Mouse (Mus musculus) limb, embryonic 10.5 days (tissue): ENCODE measurements around the gene Asic2. TPM values are rescaled to one million over a fixed set of nuclear protein-coding genes. Genes with fewer than 3 reads are reported as not detected.

Experiments
- DNase-seq: peaks from one replicate; pipeline ENCODE4 v3.0.0-alpha.2; 2017; ENCODE audit warnings: low spot score
- H3K27ac ChIP-seq: fragments of 300-500 bp; sonication (generic); 2 replicates; pipeline ENCODE4 v1.5.1; 2016; ENCODE audit warnings: mild to moderate bottlenecking
- H3K27me3 ChIP-seq: fragments of 300-500 bp; sonication (generic); 2 replicates; pipeline ENCODE4 v1.6.1; 2016; ENCODE audit warnings: low read depth, mild to moderate bottlenecking; ENCODE audit not compliant: poor library complexity, severe bottlenecking
- H3K36me3 ChIP-seq: fragments of 300-500 bp; sonication (generic); 2 replicates; pipeline ENCODE4 v1.6.1; 2016; ENCODE audit warnings: mild to moderate bottlenecking, moderate library complexity
- H3K4me1 ChIP-seq: fragments of 300-500 bp; sonication (generic); 2 replicates; pipeline ENCODE4 v1.6.1; 2016
- H3K4me3 ChIP-seq: fragments of 300-500 bp; sonication (generic); 2 replicates; pipeline ENCODE4 v1.5.1; 2016; ENCODE audit warnings: mild to moderate bottlenecking, moderate library complexity
- H3K9me3 ChIP-seq: fragments of 300-500 bp; sonication (generic); replicated peaks from 2 replicates; pipeline ENCODE4 v1.6.1; 2016; ENCODE audit warnings: mild to moderate bottlenecking
- WGBS: fragments of 180-500 bp; shearing (Covaris S2); methylation state at CpG from one replicate; pipeline ENCODE4 v1.1.7; 2016; 5-methylcytosine and 5-hydroxymethylcytosine counted together
- polyA plus RNA-seq: library from polyadenylated mRNA; unstranded; fragments of >200 nt; fragmentation: Nextera tagmentation; extraction: Ambion mirVana; gene quantifications from 2 replicates; pipeline ENCODE4 v1.2.1, GENCODE M21; 2016

Asic2 gene
- polyA plus RNA-seq, 1 experiment from 2014 or later = 1.1 TPM

- Histone ChIP-seq H3K36me3 (no peaks in the 10 kb centered on the region), H3K27me3 (no peaks in the 10 kb centered on the region)
- 82% methylated on average over 3 of the region's 3 CpGs for WGBS
These were observed 637.3 kb downstream of the Asic2 start for GRCm38 (mm10) chr11:81330982-81331381.

GRCm38 (mm10) chr11:81328088-81328487 lies 640.2 kb downstream of the Asic2 start:
- peaks cover 13% of the 10 kb centered on the region for H3K4me1 ChIP-seq
- H3K4me3 ChIP-seq = no peak overlapping the region
- H3K36me3 ChIP-seq = no peaks in the 10 kb centered on the region
- WGBS = 90% methylated on average over 5 of the region's 5 CpGs
- no peak for DNase-seq
- H3K27ac ChIP-seq = no peak overlapping the region
- no peaks in the 10 kb centered on the region for H3K9me3 ChIP-seq
- no peaks in the 10 kb centered on the region for H3K27me3 ChIP-seq

More at GRCm38 (mm10) chr11:81330982-81331381, 637.3 kb downstream of the Asic2 start:
- no peaks in the 10 kb centered on the region for H3K9me3 ChIP-seq
- H3K4me1 ChIP-seq = no peaks in the 10 kb centered on the region
- no peak overlapping the region for H3K27ac ChIP-seq
- H3K4me3 ChIP-seq = no peak overlapping the region
- DNase-seq = no peak

GRCm38 (mm10) chr11:81323146-81323545 lies 645.1 kb downstream of the Asic2 start:
- 83% methylated on average over 4 of the region's 4 CpGs for WGBS
- Histone ChIP-seq H3K27ac (no peak overlapping the region), H3K9me3 (no peaks in the 10 kb centered on the region), H3K27me3 (no peaks in the 10 kb centered on the region), H3K4me1 (peaks cover 16% of the 10 kb centered on the region), H3K36me3 (no peaks in the 10 kb centered on the region), H3K4me3 (no peak overlapping the region)
- DNase-seq = no peak

- no peaks in the 10 kb centered on the region for H3K9me3 ChIP-seq
These were observed 645.8 kb downstream of the Asic2 start for GRCm38 (mm10) chr11:81322466-81322865.

GRCm38 (mm10) chr11:81290041-81290440 lies 678.2 kb downstream of the Asic2 start:
- peaks cover 13% of the 10 kb centered on the region for H3K4me1 ChIP-seq
- 19% methylated on average over 3 of the region's 3 CpGs for WGBS
- no peaks in the 10 kb centered on the region for H3K9me3 ChIP-seq
- no peak overlapping the region for H3K4me3 ChIP-seq
- DNase-seq = no peak
- H3K36me3 ChIP-seq = no peaks in the 10 kb centered on the region
- H3K27ac ChIP-seq = no peak overlapping the region
- no peaks in the 10 kb centered on the region for H3K27me3 ChIP-seq

More at GRCm38 (mm10) chr11:81322466-81322865, 645.8 kb downstream of the Asic2 start:
- Histone ChIP-seq H3K27me3 (no peaks in the 10 kb centered on the region), H3K36me3 (no peaks in the 10 kb centered on the region), H3K27ac (no peak overlapping the region), H3K4me1 (peaks cover 16% of the 10 kb centered on the region), H3K4me3 (no peak overlapping the region)
- no peak for DNase-seq
- 93% methylated on average over 8 of the region's 8 CpGs for WGBS

- Histone ChIP-seq H3K9me3 (no peaks in the 10 kb centered on the region), H3K4me3 (no peak overlapping the region), H3K27me3 (peaks cover 37% of the 10 kb centered on the region), H3K36me3 (no peaks in the 10 kb centered on the region), H3K27ac (no peak overlapping the region), H3K4me1 (peaks cover 4% of the 10 kb centered on the region; the same call in 1 of the 2 replicates)
- no peak for DNase-seq
- 52% methylated on average over 6 of the region's 6 CpGs for WGBS
These were observed 685.1 kb downstream of the Asic2 start for GRCm38 (mm10) chr11:81283185-81283584.

- Histone ChIP-seq H3K27me3 (peaks cover 37% of the 10 kb centered on the region), H3K27ac (no peak overlapping the region), H3K36me3 (no peaks in the 10 kb centered on the region), H3K9me3 (no peaks in the 10 kb centered on the region), H3K4me1 (peaks cover 15% of the 10 kb centered on the region), H3K4me3 (no peak overlapping the region)
- DNase-seq = no peak
- 8% methylated on average over 2 of the region's 2 CpGs for WGBS
These were observed 688.2 kb downstream of the Asic2 start for GRCm38 (mm10) chr11:81280070-81280469.

GRCm38 (mm10) chr11:81277406-81277805 lies 690.9 kb downstream of the Asic2 start:
- peaks cover 15% of the 10 kb centered on the region for H3K4me1 ChIP-seq
- no peak overlapping the region for H3K4me3 ChIP-seq
- no peaks in the 10 kb centered on the region for H3K36me3 ChIP-seq
- no peaks in the 10 kb centered on the region for H3K9me3 ChIP-seq
- H3K27me3 ChIP-seq = peaks cover 22% of the 10 kb centered on the region
- 43% methylated on average over 5 of the region's 5 CpGs for WGBS
- DNase-seq = no peak
- H3K27ac ChIP-seq = no peak overlapping the region

- Histone ChIP-seq H3K27ac (no peak overlapping the region), H3K36me3 (no peaks in the 10 kb centered on the region)
- WGBS = 95% methylated on average over 16 of the region's 16 CpGs
These were observed 695.4 kb downstream of the Asic2 start for GRCm38 (mm10) chr11:81272677-81273418.

GRCm38 (mm10) chr11:81271422-81271821 lies 696.8 kb downstream of the Asic2 start:
- 93% methylated on average over 1 of the region's 1 CpGs for WGBS
- H3K36me3 ChIP-seq = no peaks in the 10 kb centered on the region
- peaks cover 17% of the 10 kb centered on the region for H3K4me1 ChIP-seq
- no peaks in the 10 kb centered on the region for H3K27me3 ChIP-seq
- H3K9me3 ChIP-seq = no peaks in the 10 kb centered on the region
- no peak overlapping the region for H3K4me3 ChIP-seq
- H3K27ac ChIP-seq = no peak overlapping the region
- no peak for DNase-seq

More at GRCm38 (mm10) chr11:81272677-81273418, 695.4 kb downstream of the Asic2 start:
- no peak for DNase-seq
- H3K9me3 ChIP-seq = no peaks in the 10 kb centered on the region
- no peaks in the 10 kb centered on the region for H3K27me3 ChIP-seq
- H3K4me3 ChIP-seq = no peak overlapping the region
- H3K4me1 ChIP-seq = peaks cover 25% of the 10 kb centered on the region

GRCm38 (mm10) chr11:81270518-81270917 lies 697.7 kb downstream of the Asic2 start:
- Histone ChIP-seq H3K27ac (no peak overlapping the region), H3K4me3 (no peak overlapping the region), H3K36me3 (no peaks in the 10 kb centered on the region), H3K9me3 (no peaks in the 10 kb centered on the region), H3K4me1 (peaks cover 17% of the 10 kb centered on the region), H3K27me3 (no peaks in the 10 kb centered on the region)
- DNase-seq = no peak
- WGBS = 52% methylated on average over 7 of the region's 7 CpGs

GRCm38 (mm10) chr11:81263757-81264156 lies 704.5 kb downstream of the Asic2 start:
- no peaks in the 10 kb centered on the region for H3K9me3 ChIP-seq
- no peaks in the 10 kb centered on the region for H3K4me1 ChIP-seq
- no peaks in the 10 kb centered on the region for H3K36me3 ChIP-seq
- 84% methylated on average over 2 of the region's 2 CpGs for WGBS
- H3K4me3 ChIP-seq = no peak overlapping the region
- no peaks in the 10 kb centered on the region for H3K27me3 ChIP-seq
- no peak for DNase-seq
- H3K27ac ChIP-seq = no peak overlapping the region

GRCm38 (mm10) chr11:81263193-81263592 lies 705.1 kb downstream of the Asic2 start:
- H3K36me3 ChIP-seq = no peaks in the 10 kb centered on the region
- no peaks in the 10 kb centered on the region for H3K4me1 ChIP-seq
- no peaks in the 10 kb centered on the region for H3K9me3 ChIP-seq
- WGBS = 83% methylated on average over 1 of the region's 1 CpGs
- no peak overlapping the region for H3K27ac ChIP-seq
- no peak for DNase-seq
- H3K27me3 ChIP-seq = no peaks in the 10 kb centered on the region
- H3K4me3 ChIP-seq = no peak overlapping the region
